Comparison of ENCODE assay signal across 9 mouse cellular contexts in the genomic region with DNA sequence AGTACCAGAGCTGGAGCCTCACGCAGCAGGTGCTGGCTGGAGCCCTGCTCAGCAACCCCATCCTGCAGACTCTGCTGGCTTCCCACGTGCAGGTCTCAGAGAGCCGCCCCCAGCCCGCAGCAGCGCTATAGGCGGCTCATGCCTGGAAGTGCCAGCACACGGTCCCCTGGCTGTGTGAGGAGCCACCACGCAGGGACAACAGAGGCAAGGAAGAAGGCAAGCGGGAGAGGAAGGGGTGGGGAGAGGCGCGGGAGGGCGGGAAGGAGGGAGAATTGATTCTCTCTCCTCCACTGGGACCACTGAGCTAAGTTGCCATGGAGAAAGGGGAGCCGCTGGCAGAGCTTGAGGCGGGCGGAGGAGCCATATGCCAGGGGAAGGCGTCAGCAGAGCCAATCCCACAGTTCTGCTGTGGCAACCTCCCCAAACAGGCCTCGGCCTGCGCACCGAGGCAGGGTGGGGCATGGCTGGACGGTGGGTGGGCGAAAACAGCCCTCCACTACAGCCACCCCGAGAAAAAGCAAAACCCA.
DNase-seq lines count a peak whose midpoint lies in the region; ATAC-seq and TF ChIP-seq lines count a peak whose summit lies in the region.
"Had no signal": no experiment of that assay in that cellular context is flagged by ENCODE, and none has a peak within 500 bp of the region (broad histone marks: within the 10 kb centered on the region; RNA-seq: fewer than 3 reads in every experiment).

No protein-coding gene starts in this region.

- peak overlapping the region; percentile 90 for H3K27ac ChIP-seq in forebrain, embryonic 14.5 days (ENCODE audit: low read depth, low read length)
- peak overlapping the region; percentile 21; the same call in 1 of the 2 replicates for H3K27ac ChIP-seq in intestine, postnatal 0 days (ENCODE audit: low read depth, low read length)
- no peak overlapping the region for H3K27ac ChIP-seq in liver, postnatal 0 days (ENCODE audit: low read depth)
- peak overlapping the region; percentile 94 for H3K27ac ChIP-seq in thymus, adult 2 months (ENCODE audit: control insufficient read depth, insufficient read depth, low read length)

- H3K9me3 ChIP-seq in forebrain, embryonic 14.5 days (replicated peaks; ENCODE audit: control insufficient read depth, low read length) = no peaks in the 10 kb centered on the region
- H3K9me3 ChIP-seq in intestine, postnatal 0 days (ENCODE audit: control insufficient read depth) = no peaks in the 10 kb centered on the region
- no peaks in the 10 kb centered on the region for H3K9me3 ChIP-seq in liver, postnatal 0 days (ENCODE audit: low read length)

- H3K9ac ChIP-seq in forebrain, embryonic 14.5 days (ENCODE audit: low read length) = peak overlapping the region; percentile 70
- H3K9ac ChIP-seq in intestine, postnatal 0 days (ENCODE audit: low read depth, low read length) = no peak overlapping the region
- H3K9ac ChIP-seq in liver, postnatal 0 days (replicated peaks) = no peak overlapping the region

- no peak for TF ChIP-seq CTCF in intestine, postnatal 0 days (IDR thresholded peaks at IDR 0.05; ENCODE audit: low read depth)
- no peak for TF ChIP-seq CTCF in liver, postnatal 0 days (IDR thresholded peaks at IDR 0.05; ENCODE audit: low read depth)
- TF ChIP-seq CTCF in thymus, adult 2 months (IDR thresholded peaks at IDR 0.05; ENCODE audit: borderline replicate concordance, control insufficient read depth, extremely low read depth, insufficient read depth, low read length, poor library complexity) = no peak; the same call in 1 of the 2 replicates

- H3K4me2 ChIP-seq in forebrain, embryonic 14.5 days (ENCODE audit: low read length) = peak overlapping the region; percentile 70
- H3K4me2 ChIP-seq in intestine, postnatal 0 days (replicated peaks; ENCODE audit: low read depth) = peak overlapping the region; percentile 6
- peak overlapping the region; percentile 1; the same call in 1 of the 2 replicates for H3K4me2 ChIP-seq in liver, postnatal 0 days (ENCODE audit: low read depth, low read length)

- no peaks in the 10 kb centered on the region for H3K36me3 ChIP-seq in forebrain, embryonic 14.5 days (ENCODE audit: control insufficient read depth, insufficient read depth, low read length)
- no peaks in the 10 kb centered on the region for H3K36me3 ChIP-seq in intestine, postnatal 0 days (ENCODE audit: control insufficient read depth, insufficient read depth)
- no peaks in the 10 kb centered on the region for H3K36me3 ChIP-seq in liver, postnatal 0 days (replicated peaks; ENCODE audit: insufficient read depth, low read length)
- H3K36me3 ChIP-seq in thymus, adult 2 months (ENCODE audit: control insufficient read depth, insufficient read depth, low read length) = no peaks in the 10 kb centered on the region

- TF ChIP-seq EP300 in liver, postnatal 0 days (IDR thresholded peaks at IDR 0.05; ENCODE audit: low read depth) = no peak

- no peaks in the 10 kb centered on the region for H3K27me3 ChIP-seq in forebrain, embryonic 14.5 days (replicated peaks; ENCODE audit: control insufficient read depth, insufficient read depth, low read length)
- no peaks in the 10 kb centered on the region for H3K27me3 ChIP-seq in intestine, postnatal 0 days (replicated peaks; ENCODE audit: control insufficient read depth, insufficient read depth, low read length)
- no peaks in the 10 kb centered on the region for H3K27me3 ChIP-seq in liver, postnatal 0 days (ENCODE audit: insufficient read depth, low read length)
- H3K27me3 ChIP-seq in thymus, adult 2 months (ENCODE audit: control insufficient read depth, insufficient read depth, low read length) = no peaks in the 10 kb centered on the region

- peaks cover 52% of the 10 kb centered on the region for H3K4me1 ChIP-seq in forebrain, embryonic 14.5 days (ENCODE audit: control insufficient read depth, insufficient read depth, low read length)
- peaks cover 7% of the 10 kb centered on the region; the same call in 1 of the 2 replicates for H3K4me1 ChIP-seq in intestine, postnatal 0 days (replicated peaks; ENCODE audit: control insufficient read depth, insufficient read depth, low read length)
- peaks cover 28% of the 10 kb centered on the region for H3K4me1 ChIP-seq in liver, postnatal 0 days (ENCODE audit: insufficient read depth)
- peaks cover 75% of the 10 kb centered on the region for H3K4me1 ChIP-seq in thymus, adult 2 months (replicated peaks; ENCODE audit: control insufficient read depth, insufficient read depth, low read length)

- TF ChIP-seq POLR2A in thymus, adult 2 months (IDR thresholded peaks at IDR 0.05; ENCODE audit: control insufficient read depth, extremely low read depth, insufficient read depth, low read length, poor library complexity) = peak; percentile 46

- DNase-seq in 416B (ENCODE audit: low read depth) (peak; percentile 17), ZHBTc4 (ENCODE audit: low read depth, low spot score) (peak; percentile 35)
- DNase-seq in forebrain, embryonic 14.5 days (ENCODE audit: low spot score) = peak; percentile 88
- no peak for DNase-seq in liver, postnatal 0 days
- DNase-seq in thymus, adult 2 months = peak; percentile 77
- no peak for DNase-seq in c-Kit-positive CD71-positive TER-119-positive erythroid progenitor cells, embryonic 14.5 days (ENCODE audit: low spot score)
- DNase-seq in adrenal gland, postnatal 36 days = no peak

- WGBS in forebrain, embryonic 14.5 days = 5% methylated on average over 21 of the region's 22 CpGs
- WGBS in intestine, postnatal 0 days = 24% methylated on average over 22 of the region's 22 CpGs
- WGBS in liver, postnatal 0 days (ENCODE audit: insufficient replicate concordance) = 53% methylated on average over 18 of the region's 22 CpGs
- WGBS in thymus, adult 2 months = 6% methylated on average over 22 of the region's 22 CpGs

- peak overlapping the region; percentile 33 for H3K4me3 ChIP-seq in forebrain, embryonic 14.5 days (ENCODE audit: low read depth, low read length)
- H3K4me3 ChIP-seq in intestine, postnatal 0 days (ENCODE audit: low read depth, low read length) = no peak overlapping the region
- H3K4me3 ChIP-seq in liver, postnatal 0 days (ENCODE audit: low read depth, low read length) = no peak overlapping the region
- H3K4me3 ChIP-seq in thymus, adult 2 months (ENCODE audit: control insufficient read depth, insufficient read depth, low read length) = peak overlapping the region; percentile 48
- H3K4me3 ChIP-seq: myocyte had no signal

- peak; percentile 73 for ATAC-seq in forebrain, embryonic 14.5 days
- ATAC-seq in intestine, postnatal 0 days = 0 out of 2 replicates have a peak, but pooled peaks have one; percentile 23
- ATAC-seq in liver, postnatal 0 days = no peak

Comparison
In these comparisons a context has a peak if more than half of its experiments do, and no peak if none do; other contexts are left out.
1. DNase-seq: peak in 416B (single experiment), ZHBTc4 (single experiment), forebrain, embryonic 14.5 days (single experiment) and thymus, adult 2 months (single experiment); none in liver, postnatal 0 days (single experiment), c-Kit-positive CD71-positive TER-119-positive erythroid progenitor cells, embryonic 14.5 days (single experiment) and adrenal gland, postnatal 36 days (0 of 2).
2. H3K4me2 ChIP-seq: peak in every context shown above with its lines; median percentile 70 in forebrain, embryonic 14.5 days; 6 in intestine, postnatal 0 days; 1 in liver, postnatal 0 days.
3. H3K4me3 ChIP-seq: peak in forebrain, embryonic 14.5 days (single experiment) and thymus, adult 2 months (single experiment); none in intestine, postnatal 0 days (single experiment) and liver, postnatal 0 days (single experiment).